Mouse (Mus musculus) thymus, adult 2 months (tissue): ENCODE data around the gene H2-Eb1.
A peak's percentile ranks its signal among the peaks of the same experiment; 100 is the strongest.

Experiments used
- CTCF ChIP-seq: fragments of 200-500 bp; IDR thresholded peaks from 2 replicates; pipeline ENCODE4 v1.5.1; 2012; ENCODE audit warnings: mild to moderate bottlenecking, control low read depth, low read length, moderate library complexity, borderline replicate concordance; ENCODE audit not compliant: control insufficient read depth, poor library complexity, insufficient read depth; ENCODE audit errors: extremely low read depth
- POLR2A ChIP-seq: fragments of 200-500 bp; IDR thresholded peaks from 2 replicates; pipeline ENCODE4 v1.6.1; 2012; ENCODE audit warnings: mild to moderate bottlenecking, low read length, control low read depth, moderate library complexity; ENCODE audit not compliant: control insufficient read depth, poor library complexity, insufficient read depth; ENCODE audit errors: extremely low read depth

DNA sequence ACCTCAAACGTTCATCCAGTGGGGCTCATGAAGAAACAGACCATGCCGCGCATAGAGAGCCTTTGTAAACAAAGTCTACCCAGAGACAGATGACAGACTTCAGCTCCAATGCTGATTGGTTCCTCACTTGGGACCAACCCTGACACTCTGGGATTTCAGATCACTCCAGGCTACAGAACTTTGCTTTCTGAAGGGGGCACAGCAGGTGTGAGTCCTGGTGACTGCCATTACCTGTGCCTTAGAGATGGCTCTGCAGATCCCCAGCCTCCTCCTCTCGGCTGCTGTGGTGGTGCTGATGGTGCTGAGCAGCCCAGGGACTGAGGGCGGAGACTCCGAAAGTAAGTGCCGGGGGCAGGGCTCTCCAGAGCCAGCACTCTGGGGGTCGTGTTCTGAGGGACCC is 42.6 kb upstream of the H2-Eb1 start:
- 0 out of 2 replicates have a peak, but pooled peaks have one; percentile 25 for TF ChIP-seq CTCF
- TF ChIP-seq POLR2A, result no peak
